Mouse (Mus musculus): Measurements from ENCODE around the gene Nudt5. TPM values are rescaled to one million over a fixed set of nuclear protein-coding genes. Genes with fewer than 3 reads are reported as not detected.
"Not testable (repeated sequence)": the region's sequence is repeated elsewhere in the genome, so short reads cannot be mapped to it uniquely, and the experiment has no call there.

Gene Nudt5
- 37.6 and 42.1 TPM in 2 replicates for polyA plus RNA-seq (2015; fragmentation: Nextera tagmentation; extraction: Ambion mirVana)

DNA sequence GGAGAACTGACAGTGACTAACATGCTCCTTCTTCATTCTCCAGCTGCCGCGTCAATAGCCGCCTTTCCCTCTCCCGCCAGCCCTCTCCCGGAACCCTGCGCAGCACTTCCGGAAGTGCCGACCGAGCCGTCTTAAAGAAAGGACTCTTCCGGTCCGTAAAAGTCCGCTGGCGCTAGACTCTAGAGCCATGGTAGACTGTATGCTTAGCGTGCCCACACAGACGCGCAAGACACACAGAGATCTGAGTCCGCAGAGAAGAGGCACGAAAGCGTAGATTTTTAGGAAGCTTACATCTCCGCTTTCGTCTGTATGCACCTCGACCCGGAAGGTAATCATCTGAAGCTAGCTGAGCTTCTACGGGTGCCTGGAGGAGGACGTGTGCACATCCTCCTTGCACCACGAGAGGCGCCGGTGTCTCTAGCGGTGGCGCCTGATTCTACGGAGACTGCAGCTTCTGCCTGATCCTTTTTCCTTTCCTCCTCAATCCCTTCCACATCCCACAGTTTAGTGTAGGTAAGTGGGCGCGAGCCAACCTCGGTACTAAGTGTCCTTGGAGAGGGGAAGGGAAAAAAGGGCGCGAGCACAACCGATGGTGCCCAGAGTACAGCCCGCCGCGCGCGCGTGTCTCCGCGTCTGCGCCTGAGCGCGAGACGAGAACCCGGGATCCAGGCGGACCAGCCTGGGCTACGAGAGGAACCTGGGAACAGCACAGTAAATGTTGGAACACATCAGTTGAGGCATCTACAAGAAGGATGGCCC, at the start of gene Nudt5, which contains the start of gene Cdc123:
Gene Nudt5 (plus strand): TSS at position 147 of the 759 bp plus-strand sequence.
Gene Cdc123 (minus strand): TSS at position 292 of the 759 bp plus-strand sequence.
- Histone ChIP-seq H3K36me3 (peaks cover 30% of the 10 kb centered on the region), H3K9me3 (no peaks in the 10 kb centered on the region), H3K9ac (peak within 1 kb of the TSS; percentile 75), H3K4me2 (peak within 1 kb of the TSS; percentile 68), H3K4me3 (peak within 1 kb of the TSS; percentile 73), H3K27ac (replicated peaks) (peak within 1 kb of the TSS; percentile 91), H3K4me1 (replicated peaks) (peaks cover 24% of the 10 kb centered on the region), H3K27me3 (no peaks in the 10 kb centered on the region)
- WGBS, result under 1% methylated on average over 53 of the region's 53 CpGs
- peak; percentile 97 for ATAC-seq (ENCODE audit: low read depth)

DNA sequence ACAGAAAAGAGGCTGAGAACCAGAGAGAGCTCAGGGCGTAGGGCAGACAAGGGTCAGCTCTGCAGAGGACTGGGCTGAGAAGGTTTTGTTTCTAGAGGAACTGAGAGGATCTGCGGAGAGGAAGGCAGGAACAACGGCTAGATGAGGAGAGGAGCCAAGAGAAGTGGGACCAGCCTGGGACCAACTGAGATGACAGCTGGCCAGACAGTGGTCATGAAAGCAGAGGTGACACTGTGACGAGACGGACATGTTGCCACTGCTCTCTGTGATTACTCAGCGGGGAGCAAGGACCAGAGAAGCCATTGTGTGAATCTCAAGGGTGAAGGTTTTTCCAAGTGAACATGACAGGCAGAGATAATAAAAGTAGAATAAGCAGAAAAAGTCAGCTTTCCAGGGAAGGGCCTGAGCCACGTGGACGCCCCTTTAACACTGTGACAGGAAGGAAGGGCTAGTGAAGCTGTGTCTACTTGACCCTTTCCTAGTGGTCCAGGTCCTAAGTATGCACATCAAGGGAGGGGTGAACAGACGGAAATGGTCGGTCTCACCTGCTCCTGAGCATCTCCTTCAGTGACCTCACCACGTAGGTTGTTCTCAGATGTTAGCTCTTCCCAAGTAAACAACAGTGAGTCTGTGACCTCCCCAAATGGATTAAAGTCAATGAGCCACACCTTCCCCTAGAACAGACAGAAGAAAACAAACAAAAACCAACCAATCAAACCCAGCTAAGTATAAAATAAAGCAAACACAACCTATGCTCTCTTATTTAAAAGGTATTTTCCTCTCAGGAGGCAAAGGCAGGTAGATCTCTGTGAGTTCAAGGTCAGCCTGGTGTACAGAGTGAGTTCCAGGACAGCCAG, 46.8 kb upstream of the Nudt5 start:
- H3K27ac ChIP-seq (replicated peaks), result no peak overlapping the region
- ATAC-seq (ENCODE audit: low read depth), result no peak
- no peaks in the 10 kb centered on the region for H3K9me3 ChIP-seq
- no peak overlapping the region for H3K4me2 ChIP-seq
- peaks cover 82% of the 10 kb centered on the region for H3K36me3 ChIP-seq
- H3K4me3 ChIP-seq, result no peak overlapping the region
- 93% methylated on average over 11 of the region's 11 CpGs for WGBS
- H3K27me3 ChIP-seq, result no peaks in the 10 kb centered on the region
- no peaks in the 10 kb centered on the region for H3K4me1 ChIP-seq (replicated peaks)
- no peak overlapping the region for H3K9ac ChIP-seq

DNA sequence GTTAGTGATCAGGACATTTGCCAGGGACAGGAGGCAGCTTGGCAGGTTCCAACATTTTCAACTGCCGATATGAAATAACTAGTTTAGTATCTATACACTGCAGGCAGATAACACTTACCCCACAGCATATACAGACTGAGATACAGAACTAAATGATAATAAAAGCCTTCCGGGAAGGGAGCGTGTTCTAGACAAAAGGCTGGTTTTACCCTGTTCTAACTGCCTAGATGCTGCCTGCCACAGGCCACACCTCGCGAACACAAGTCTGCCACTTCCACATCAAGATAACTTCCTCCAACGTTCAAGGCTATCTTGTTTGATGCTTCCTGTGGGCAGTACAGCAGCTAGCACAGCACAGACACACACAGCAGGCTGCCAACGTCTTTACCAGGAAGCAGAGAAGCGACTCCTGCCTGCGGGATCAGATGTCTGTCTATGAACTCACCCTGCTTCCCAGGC, 43.6 kb upstream of the Nudt5 start:
- Histone ChIP-seq H3K4me2 (no peak overlapping the region), H3K4me3 (no peak overlapping the region), H3K27ac (replicated peaks) (no peak overlapping the region), H3K4me1 (replicated peaks) (no peaks in the 10 kb centered on the region), H3K27me3 (no peaks in the 10 kb centered on the region), H3K9me3 (no peaks in the 10 kb centered on the region), H3K9ac (no peak overlapping the region), H3K36me3 (peaks cover 77% of the 10 kb centered on the region)
- ATAC-seq (ENCODE audit: low read depth), result no peak
- WGBS, result 91% methylated on average over 9 of the region's 9 CpGs

DNA sequence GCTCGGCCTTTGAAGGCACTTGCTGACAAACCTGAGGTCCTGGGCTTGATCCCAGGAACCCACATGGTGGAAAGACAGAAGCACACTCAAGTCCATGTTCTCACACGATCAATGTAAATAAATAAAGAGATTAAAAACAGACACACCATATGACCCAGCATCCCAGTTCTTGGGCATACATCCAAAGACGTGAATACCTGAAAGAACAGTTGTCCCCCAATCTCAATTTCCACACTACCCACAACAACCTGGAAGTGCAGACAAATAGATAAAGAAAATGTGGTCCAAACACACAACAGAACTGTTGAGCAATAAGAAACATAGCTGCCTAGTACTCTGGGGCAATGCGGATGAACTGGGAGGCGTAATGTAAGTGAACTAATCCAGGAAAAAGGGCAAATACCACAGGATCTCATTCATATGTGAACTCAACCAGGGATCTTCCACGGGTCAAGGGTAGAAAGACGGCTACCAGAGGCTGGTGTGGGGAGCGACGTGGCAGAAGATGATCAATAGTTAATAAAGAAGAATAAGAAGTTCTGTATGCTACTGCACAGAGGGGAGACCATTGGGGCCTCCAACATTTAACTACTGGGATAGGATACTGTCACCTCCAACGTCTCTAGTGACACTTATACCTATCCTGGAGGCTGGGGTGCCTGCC, 42.8 kb upstream of the Nudt5 start:
- Histone ChIP-seq H3K4me1 (replicated peaks) (no peaks in the 10 kb centered on the region), H3K27me3 (no peaks in the 10 kb centered on the region), H3K9ac (no peak overlapping the region), H3K4me2 (no peak overlapping the region), H3K27ac (replicated peaks) (no peak overlapping the region), H3K9me3 (no peaks in the 10 kb centered on the region), H3K36me3 (peaks cover 70% of the 10 kb centered on the region), H3K4me3 (no peak overlapping the region)
- no peak for ATAC-seq (ENCODE audit: low read depth)
- WGBS, result 94% methylated on average over 10 of the region's 10 CpGs

DNA sequence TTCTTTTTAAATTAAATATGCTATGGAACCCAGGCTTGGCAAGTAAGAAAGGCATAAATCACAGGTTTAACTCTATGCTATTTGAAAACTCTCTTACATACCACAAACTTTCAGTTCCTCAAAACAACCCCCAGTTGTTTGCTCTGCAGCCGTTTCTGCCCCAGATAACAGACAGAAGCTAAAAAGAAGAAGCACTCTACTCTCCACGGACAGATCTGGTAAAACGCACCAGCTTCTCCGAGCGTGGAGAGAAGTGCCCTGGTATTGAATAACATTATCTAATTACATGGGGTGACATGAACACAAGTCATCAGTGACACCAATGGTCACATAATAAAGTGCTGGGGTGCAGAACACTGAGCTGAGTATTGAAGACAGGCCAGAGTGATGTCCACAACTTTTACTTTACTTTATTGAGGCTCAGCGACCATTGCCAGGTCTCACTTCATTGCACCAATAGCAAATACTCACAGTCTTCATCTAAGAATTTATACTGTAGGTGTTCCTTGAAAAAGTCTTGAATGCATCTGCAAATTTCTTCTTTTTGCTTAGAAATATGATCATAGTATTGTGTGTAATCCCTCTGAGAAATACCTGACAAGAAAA, 40.3 kb upstream of the Nudt5 start:
- peaks cover 71% of the 10 kb centered on the region for H3K36me3 ChIP-seq
- ATAC-seq (ENCODE audit: low read depth), result no peak

DNA sequence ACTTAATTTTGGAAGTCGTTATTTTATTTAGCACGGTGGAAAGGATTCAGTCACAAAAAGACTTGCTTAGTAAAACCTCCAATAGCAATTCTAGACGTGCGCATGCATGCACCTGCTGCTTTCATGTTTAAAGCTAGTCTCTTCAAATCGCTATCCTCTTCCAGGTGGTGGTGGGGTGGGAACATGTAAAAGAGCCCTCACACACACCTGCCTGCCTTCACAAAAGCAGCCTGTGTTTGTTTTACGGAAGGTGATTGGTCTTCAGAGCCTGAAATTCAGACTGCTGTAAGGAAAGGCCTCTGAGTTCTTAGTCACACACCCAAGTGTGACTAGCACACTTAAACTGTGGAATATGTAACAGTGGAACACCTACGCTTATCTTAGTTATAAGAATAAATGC, 39.6 kb upstream of the Nudt5 start:
- H3K4me2 ChIP-seq, result no peak overlapping the region
- no peaks in the 10 kb centered on the region for H3K4me1 ChIP-seq (replicated peaks)
- no peak for ATAC-seq (ENCODE audit: low read depth)
- H3K27me3 ChIP-seq, result no peaks in the 10 kb centered on the region
- WGBS, result 94% methylated on average over 7 of the region's 7 CpGs
- H3K9ac ChIP-seq, result no peak overlapping the region
- no peak overlapping the region for H3K27ac ChIP-seq (replicated peaks)
- no peaks in the 10 kb centered on the region for H3K9me3 ChIP-seq
- no peak overlapping the region for H3K4me3 ChIP-seq
- H3K36me3 ChIP-seq, result peaks cover 73% of the 10 kb centered on the region

More for the DNA sequence above, 40.3 kb upstream of the Nudt5 start:
- no peak overlapping the region for H3K4me3 ChIP-seq
- H3K27ac ChIP-seq (replicated peaks), result no peak overlapping the region
- H3K9ac ChIP-seq, result no peak overlapping the region
- no peaks in the 10 kb centered on the region for H3K4me1 ChIP-seq (replicated peaks)
- 93% methylated on average over 6 of the region's 6 CpGs for WGBS
- no peaks in the 10 kb centered on the region for H3K27me3 ChIP-seq
- H3K9me3 ChIP-seq, result no peaks in the 10 kb centered on the region
- no peak overlapping the region for H3K4me2 ChIP-seq

DNA sequence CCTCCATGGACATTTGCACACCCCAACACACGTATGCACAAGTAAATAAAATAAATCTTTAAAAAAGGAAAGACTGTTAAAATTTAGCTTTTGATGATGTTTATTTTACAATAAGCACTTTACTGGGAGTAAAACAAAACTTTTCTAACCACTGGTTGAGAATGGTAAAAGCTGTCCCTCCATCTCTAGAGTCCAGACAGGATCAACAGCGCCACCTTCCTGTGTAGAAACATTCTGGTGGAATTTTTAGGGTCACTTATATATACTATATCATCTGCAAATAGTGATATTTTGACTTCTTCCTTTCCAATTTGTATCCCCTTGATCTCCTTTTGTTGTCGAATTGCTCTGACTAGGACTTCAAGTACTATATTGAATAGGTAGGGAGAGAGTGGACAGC, 38.6 kb upstream of the Nudt5 start:
- H3K27ac ChIP-seq (replicated peaks); H3K4me3 ChIP-seq; H3K27me3 ChIP-seq; H3K4me2 ChIP-seq; H3K9ac ChIP-seq; H3K9me3 ChIP-seq; ATAC-seq (ENCODE audit: low read depth); H3K4me1 ChIP-seq (replicated peaks): not testable (repeated sequence)
- H3K36me3 ChIP-seq, result peaks cover 72% of the 10 kb centered on the region
- WGBS, result 89% methylated on average over 3 of the region's 3 CpGs

DNA sequence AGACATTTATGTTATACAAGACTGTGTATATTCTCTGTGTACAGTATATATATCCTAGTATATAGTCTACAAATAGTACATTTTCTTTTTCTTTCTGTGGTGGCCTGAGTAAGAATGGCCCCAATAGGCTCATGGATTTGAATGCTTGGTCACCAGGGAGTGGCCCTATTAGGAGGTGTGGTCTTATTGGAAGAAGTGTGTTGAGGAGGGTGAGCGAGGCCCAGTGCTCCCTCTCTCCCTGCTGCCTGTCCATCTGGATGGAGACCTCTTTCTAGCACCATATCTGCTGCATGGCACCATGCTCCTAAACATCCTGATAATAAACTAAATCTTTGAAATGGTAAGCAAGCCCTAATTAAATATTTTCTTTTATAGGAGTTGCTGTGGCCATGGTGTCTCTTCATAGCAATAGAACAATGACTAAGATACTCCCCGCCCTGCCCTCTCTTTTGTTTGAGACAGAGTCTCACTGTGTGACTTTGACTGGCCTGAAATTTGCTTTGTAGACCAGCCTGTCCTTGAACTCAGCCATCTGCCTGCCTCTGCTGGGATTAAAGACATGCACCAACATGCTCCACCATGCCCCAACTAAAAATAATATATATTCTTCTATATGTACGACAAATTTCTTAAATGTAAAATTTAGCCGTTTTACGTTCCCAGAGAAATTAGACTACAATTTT, 34.6 kb upstream of the Nudt5 start:
- H3K36me3 ChIP-seq, result peaks cover 63% of the 10 kb centered on the region
- no peak overlapping the region for H3K27ac ChIP-seq (replicated peaks)
- H3K9ac ChIP-seq, result no peak overlapping the region
- no peaks in the 10 kb centered on the region for H3K4me1 ChIP-seq (replicated peaks)
- no peaks in the 10 kb centered on the region for H3K27me3 ChIP-seq
- H3K9me3 ChIP-seq, result no peaks in the 10 kb centered on the region
- no peak overlapping the region for H3K4me2 ChIP-seq
- no peak overlapping the region for H3K4me3 ChIP-seq
- no peak for ATAC-seq (ENCODE audit: low read depth)
- WGBS, result 94% methylated on average over 5 of the region's 5 CpGs

DNA sequence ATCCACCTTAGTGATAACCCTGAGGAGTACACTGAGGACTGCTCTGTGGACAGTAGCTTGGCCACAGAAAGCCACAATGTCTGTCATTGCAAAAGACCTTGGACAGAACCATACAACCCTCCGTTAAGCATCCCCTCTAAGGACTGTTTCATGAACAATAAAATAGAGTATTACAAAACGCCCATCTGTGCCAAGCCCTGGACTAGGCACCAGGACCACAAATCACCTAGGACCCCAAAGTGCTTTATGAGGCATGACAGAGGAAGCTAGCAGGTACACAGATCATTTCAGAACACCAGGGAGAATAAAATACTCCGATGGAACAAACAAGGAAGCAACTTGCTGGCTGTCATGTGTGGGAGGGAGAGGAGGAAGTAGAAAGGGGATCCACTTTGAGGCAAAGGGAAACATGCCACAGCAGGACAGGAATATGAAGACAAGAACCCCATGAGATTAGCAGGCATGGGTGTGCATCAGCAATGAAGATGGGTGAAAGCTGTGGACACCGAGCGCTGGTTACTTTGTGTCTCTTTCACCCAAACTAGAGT, 33.5 kb upstream of the Nudt5 start:
- no peak overlapping the region for H3K4me2 ChIP-seq
- H3K36me3 ChIP-seq, result peaks cover 62% of the 10 kb centered on the region
- ATAC-seq (ENCODE audit: low read depth), result no peak
- H3K27me3 ChIP-seq, result no peaks in the 10 kb centered on the region
- H3K4me3 ChIP-seq, result no peak overlapping the region
- H3K9ac ChIP-seq, result no peak overlapping the region
- no peak overlapping the region for H3K27ac ChIP-seq (replicated peaks)
- H3K4me1 ChIP-seq (replicated peaks), result no peaks in the 10 kb centered on the region
- H3K9me3 ChIP-seq, result no peaks in the 10 kb centered on the region
- WGBS, result 83% methylated on average over 5 of the region's 5 CpGs

DNA sequence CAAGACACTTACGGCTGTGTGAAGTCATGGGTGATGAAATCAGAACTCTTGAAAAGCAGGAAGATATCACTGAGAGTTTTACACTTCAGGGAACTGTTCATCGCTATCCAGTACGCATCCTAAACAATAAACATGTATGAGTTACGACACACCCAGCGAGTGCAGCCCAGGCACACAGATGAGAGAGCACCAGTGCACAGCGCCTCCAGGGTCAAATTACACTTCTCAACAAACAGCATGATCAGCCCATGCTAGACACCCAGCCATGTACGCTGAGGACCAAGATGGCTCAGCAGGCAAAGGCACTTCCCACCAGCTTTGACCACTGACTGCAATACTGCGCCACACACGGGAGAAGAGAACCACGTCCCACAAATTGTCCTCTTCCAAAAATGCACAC, 23.6 kb upstream of the Nudt5 start:
- no peaks in the 10 kb centered on the region for H3K9me3 ChIP-seq
- ATAC-seq (ENCODE audit: low read depth), result no peak
- H3K36me3 ChIP-seq, result peaks cover 72% of the 10 kb centered on the region
- no peaks in the 10 kb centered on the region for H3K4me1 ChIP-seq (replicated peaks)
- H3K27me3 ChIP-seq, result no peaks in the 10 kb centered on the region
- no peak overlapping the region for H3K4me2 ChIP-seq
- H3K4me3 ChIP-seq, result no peak overlapping the region
- no peak overlapping the region for H3K9ac ChIP-seq
- WGBS, result 90% methylated on average over 10 of the region's 10 CpGs
- no peak overlapping the region for H3K27ac ChIP-seq (replicated peaks)

DNA sequence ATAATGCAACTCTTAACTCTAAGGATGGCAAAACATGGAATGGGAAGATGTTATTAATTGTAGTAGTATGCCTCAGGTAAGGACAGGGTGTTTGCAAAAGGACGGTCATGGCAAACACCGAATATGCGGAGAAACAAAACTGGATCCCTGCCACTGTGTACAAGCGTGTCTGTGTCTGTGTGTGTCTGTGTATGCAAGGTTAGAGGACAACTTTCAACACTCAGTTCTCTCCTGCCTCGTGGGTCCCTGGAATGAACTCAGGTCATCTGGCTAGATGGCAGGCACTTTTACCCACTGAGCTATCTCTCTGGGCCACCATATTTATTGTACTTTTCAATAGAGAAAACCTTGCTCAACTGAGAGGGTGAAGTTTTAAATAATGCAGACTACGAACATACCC, 22.4 kb upstream of the Nudt5 start:
- H3K27me3 ChIP-seq, result no peaks in the 10 kb centered on the region
- no peak overlapping the region for H3K4me2 ChIP-seq
- H3K9me3 ChIP-seq, result no peaks in the 10 kb centered on the region
- no peak for ATAC-seq (ENCODE audit: low read depth)
- H3K9ac ChIP-seq, result no peak overlapping the region
- no peaks in the 10 kb centered on the region for H3K4me1 ChIP-seq (replicated peaks)
- WGBS, result 96% methylated on average over 6 of the region's 6 CpGs
- H3K36me3 ChIP-seq, result peaks cover 71% of the 10 kb centered on the region
- no peak overlapping the region for H3K27ac ChIP-seq (replicated peaks)
- no peak overlapping the region for H3K4me3 ChIP-seq
